Mouse (Mus musculus): ENCODE results near the gene Kctd6.
A peak's percentile ranks its signal among the peaks of the same experiment; 100 is the strongest.

The Kctd6 gene

DNA sequence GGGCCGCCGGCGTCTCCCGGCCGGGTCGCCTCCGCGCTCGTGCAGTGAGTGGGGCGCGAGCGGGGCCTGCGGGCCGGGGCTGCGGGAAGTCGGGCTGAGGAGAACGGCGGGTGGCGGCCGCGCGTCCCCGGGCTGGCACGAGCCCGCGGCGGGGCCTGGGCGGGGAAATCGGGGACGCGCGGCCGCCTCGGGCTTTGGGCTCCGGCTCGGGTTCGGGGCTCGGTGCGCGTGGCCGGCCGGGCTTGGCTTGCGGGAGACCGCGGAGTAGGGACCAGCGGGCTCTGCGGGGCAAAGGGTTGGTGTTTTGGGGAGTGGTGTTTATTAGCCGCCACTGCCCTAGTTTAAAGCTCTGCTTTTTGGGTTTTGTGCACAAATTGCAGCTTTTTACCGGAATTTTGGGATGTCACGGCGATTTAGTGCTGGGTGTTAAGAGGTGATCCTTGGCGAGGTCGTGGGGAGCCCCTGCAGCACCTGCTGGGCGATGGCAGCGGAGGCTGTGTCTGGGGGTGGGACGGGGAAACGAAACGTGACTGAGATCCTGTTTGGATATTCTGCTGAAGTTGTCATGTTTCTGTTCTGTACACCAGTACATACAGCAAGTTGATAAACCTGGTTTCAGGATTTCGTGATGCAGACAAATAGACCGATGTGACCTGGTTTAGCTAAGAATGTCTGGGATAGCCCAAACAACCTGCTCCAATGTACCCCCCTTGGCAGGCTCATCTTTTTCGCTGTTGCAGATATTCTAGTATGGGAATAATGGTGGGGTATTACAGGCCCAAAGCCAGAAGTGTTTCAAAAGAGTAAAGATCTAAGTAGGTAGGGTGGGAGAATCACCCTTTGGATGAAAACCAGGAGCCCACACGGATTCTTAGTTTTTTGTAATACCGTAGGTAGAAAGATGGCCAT is 613 bp downstream of the Kctd6 start:
- DNase-seq (ENCODE audit: low spot score in 2 of 2): peak; percentile 58 to 66

DNA sequence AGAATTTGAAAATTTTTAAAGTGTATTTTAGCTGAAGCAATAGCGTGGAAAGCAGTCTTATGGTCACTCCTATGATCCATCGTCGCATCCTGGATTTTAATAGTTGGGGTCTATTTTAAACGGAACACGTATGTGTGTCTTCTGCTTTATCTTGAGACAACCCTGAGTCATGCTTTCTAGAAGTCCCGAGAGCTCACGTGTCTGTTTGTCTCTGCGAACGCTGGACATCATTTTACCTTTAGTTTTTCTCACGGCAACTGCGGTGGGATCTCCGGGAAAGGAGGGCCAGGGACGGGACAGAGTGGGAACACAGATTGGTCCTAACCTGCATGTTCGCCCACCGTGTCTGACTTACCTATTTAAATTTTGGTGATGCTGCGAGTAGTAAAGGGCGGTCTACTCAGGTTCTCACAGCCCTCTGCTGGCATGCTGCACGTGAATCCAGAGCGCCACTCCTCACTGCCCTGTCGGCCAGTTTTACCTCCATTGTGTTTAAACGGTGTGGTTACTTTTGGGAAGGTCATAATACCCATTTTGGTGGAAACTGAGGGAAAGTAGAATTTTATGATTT is 1.4 kb downstream of the Kctd6 start:
- no peak for DNase-seq (ENCODE audit: low spot score in 2 of 2)

- DNase-seq (ENCODE audit: low spot score in 2 of 2): no peak
These were observed 2.2 kb downstream of the Kctd6 start for GRCm38 (mm10) chr14:8216100-8216499.

GRCm38 (mm10) chr14:8218238-8218637 is 4.3 kb downstream of the Kctd6 start:
- DNase-seq (ENCODE audit: low spot score in 2 of 2): no peak

DNA sequence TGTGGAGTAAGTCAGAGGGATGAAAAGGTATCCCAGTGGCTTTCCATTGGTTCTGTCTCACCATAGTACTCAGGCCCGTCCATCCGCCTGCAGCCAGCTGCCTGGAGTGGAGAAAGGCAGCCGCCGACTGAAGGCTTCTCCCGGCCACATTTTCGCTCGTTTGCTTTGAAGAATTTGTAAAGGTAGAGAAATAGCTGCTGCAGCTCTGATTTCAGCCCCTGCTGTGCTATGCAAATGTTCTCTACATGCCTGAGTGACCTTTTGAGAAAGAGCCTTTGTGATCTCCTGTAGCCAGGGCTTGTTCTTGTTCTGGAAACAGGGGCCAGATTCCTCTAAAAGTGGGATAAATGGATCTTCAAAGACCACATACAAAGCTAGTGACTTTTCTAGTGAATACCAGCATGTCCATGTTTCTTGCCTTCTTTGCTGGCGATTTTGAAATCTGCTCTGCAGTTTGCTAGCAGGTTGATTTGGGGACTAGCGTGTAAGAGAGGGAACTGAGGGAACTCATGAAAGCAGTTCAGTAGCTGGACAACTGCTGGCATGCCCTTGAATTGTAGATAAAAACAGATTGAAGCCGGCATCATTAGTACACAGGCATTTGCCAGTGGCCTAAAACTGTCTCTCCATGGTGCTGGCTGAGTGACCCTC is 4.9 kb downstream of the Kctd6 start:
- no peak for DNase-seq (ENCODE audit: low spot score in 2 of 2)

- no peak for DNase-seq (ENCODE audit: low spot score in 2 of 2)
These were observed 5.9 kb downstream of the Kctd6 start for GRCm38 (mm10) chr14:8219876-8220275.

GRCm38 (mm10) chr14:8220306-8220705 is 6.4 kb downstream of the Kctd6 start:
- DNase-seq (ENCODE audit: low spot score in 2 of 2): no peak

DNA sequence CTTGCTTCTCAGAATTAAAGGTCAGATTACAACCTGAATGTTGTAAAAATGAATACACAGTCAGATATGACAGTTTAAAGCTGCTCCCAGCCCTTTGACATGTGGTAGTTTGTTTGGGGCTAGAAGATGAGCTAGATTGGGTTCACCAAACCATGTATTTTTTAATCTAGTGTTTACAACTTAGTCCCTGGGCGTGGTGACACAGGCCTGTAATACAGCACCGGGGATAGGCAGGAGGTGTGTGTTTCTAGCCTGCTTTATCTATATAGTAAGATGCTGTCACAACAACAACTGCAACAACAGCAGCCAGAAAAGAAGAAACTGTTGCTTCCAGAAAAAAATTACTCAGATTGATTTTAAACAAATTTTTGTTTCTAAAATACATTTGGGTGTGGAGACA is 7.0 kb downstream of the Kctd6 start:
- no peak for DNase-seq (ENCODE audit: low spot score in 2 of 2)

GRCm38 (mm10) chr14:8222561-8222960 is 8.6 kb downstream of the Kctd6 start:
- no peak for DNase-seq (ENCODE audit: low spot score in 2 of 2)

DNA sequence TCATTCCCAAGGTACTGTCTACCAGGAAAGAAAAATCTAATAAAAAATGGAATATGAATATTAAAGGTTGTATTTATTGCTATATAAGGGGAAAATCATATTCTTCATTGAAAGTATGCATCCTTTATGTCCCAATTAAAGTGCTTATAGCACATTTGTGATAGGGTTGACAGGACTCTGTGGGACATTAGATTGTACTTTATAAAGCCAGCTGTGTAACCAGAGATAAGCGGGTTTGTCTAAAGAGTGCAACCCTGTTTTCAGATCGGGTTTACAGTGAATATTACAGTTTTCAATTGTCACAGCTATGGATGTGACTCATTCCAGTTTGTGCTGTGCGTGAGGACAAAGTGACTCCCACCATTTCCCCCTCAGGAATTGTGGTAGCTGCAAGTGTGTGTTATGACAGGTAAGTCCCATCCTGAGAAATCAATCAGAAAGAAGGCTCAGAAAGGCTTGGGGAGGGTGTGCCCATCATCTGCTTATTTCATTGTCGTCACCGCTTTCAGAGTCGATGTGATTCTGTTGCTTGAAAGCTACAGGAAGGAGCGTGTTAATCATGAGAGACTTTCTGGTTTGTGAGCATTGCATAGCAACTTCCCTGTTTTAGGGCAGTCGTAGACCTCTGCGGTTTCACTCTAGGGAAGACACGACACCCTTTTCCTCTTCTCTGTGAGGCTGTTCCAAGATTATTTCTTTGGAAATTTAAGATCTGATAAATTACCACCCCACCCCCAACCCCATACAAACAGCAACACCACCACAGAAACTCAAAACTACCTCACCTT is 9.8 kb downstream of the Kctd6 start:
- no peak for DNase-seq (ENCODE audit: low spot score in 2 of 2)

- no peak for DNase-seq (ENCODE audit: low spot score in 2 of 2)
These were observed 10.9 kb downstream of the Kctd6 start for GRCm38 (mm10) chr14:8224805-8225204.

DNA sequence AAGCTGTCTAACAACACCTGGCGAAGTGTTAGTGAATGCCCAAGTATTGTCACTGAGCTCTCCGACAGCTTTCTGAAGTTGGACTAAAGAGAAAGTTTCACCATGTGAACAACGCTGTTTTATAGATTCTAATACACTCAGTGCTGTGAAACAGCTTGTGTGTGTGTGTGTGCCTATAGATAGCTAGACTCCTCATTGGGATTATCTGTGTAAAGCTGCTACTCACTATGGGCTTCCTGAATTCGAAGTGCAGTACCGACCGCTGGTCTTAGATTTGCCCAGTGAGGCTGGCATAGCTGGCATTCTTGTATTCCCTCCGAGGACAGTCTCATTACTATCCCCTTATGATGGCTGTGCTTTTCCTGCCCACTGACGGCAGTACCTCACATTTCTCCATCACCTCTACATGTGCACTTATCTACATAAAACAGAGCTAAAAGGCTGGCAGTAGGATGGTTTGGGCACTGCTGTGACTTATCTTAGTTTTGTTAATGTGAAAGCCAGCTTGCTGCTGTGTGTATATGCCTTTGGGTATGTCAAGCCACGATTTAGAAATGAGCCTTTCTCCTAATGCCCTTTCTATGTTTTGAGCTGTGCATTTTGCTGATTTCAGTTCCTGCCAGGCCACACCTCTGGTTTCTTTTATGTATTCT is 15.6 kb downstream of the Kctd6 start:
- no peak for DNase-seq (ENCODE audit: low spot score in 2 of 2)

DNA sequence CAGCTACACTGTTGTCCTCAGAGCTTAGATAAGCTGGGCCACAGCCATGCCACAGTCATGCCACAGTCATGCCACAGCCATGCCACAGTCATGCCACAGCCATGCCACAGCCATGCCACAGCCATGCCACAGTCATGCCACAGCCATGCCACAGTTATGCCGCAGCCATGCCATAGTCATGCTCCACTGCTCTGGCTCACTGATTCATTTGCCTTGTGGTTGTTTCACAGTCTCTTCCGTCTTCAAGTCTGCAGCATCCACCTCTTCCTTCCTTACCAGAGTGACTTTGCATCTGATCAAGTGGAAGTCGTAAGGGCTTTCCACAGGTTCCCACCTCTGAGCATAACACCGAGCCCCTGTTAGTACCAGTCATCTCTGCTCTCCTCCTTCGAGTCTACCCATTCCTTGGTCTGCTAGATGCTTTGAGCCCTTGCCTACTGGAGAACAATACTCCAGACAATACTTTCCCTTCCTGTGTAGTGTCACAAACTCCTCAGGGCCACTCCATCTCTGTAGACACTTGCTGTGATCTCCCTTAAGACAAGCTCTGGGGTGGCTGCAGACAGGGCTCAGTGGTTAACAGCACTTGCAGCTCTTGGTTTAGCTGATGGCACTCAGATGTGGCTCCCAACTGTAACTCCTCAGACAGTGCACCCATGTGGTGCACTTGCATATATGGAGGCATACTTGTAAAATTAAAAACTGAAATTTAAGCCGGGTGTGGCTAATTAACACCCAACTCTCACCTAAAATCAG is 18.4 kb downstream of the Kctd6 start:
- DNase-seq (ENCODE audit: low spot score in 2 of 2): no peak

- DNase-seq (ENCODE audit: low spot score in 2 of 2): no peak
These were observed 19.3 kb downstream of the Kctd6 start for GRCm38 (mm10) chr14:8233252-8233651.

GRCm38 (mm10) chr14:8241816-8242215 is 27.9 kb downstream of the Kctd6 start:
- no peak for DNase-seq (ENCODE audit: low spot score in 2 of 2)

- DNase-seq (ENCODE audit: low spot score in 2 of 2): peak; percentile 29 to 39
These were observed 28.5 kb downstream of the Kctd6 start for GRCm38 (mm10) chr14:8242388-8242920.

GRCm38 (mm10) chr14:8243136-8243888 is 29.4 kb downstream of the Kctd6 start:
- DNase-seq (ENCODE audit: low spot score in 2 of 2): no peak

DNA sequence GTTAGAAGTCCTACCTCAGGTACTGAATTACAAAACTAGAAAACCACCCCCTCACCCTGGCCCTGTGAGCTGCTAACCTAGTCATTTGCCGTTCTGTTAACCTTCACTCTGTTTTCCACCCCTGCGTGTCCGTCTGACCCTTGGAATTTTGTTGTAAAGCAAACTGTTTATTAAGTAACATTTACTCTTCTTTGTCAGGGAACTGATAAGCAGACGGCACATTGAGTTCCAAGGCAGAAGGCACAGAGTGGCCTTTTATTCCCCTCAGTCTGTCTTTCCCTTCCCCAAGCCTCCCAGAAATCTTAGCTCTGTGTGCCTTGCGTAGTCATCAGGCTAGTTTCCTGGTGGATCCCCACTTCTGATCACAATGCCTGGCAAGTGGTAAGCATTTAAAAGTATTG is 30.3 kb downstream of the Kctd6 start:
- no peak for DNase-seq (ENCODE audit: low spot score in 2 of 2)

DNA sequence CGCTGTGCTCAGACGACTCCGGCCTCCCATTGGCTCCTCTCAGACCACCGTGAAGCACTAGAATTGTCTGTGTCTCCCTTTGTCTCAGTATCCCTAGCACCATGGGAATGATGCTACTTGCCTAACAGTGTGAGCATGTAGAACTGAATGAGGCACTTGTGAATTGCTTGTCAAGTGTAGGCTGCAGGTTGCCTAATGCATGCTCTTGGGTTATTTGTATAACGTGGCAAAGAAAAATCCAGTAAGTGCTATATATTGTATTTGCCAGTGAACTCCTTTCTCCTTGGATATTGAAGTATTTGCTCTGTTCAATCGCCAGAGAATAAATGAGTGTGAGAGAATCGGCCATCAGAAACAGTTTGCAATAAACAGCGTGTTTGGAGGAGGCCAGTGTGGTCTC is 32.9 kb downstream of the Kctd6 start:
- DNase-seq (ENCODE audit: low spot score in 2 of 2): no peak

- DNase-seq (ENCODE audit: low spot score in 2 of 2): no peak
These were observed 35.3 kb downstream of the Kctd6 start for GRCm38 (mm10) chr14:8249206-8249605.

Data from frontal cortex, postnatal 25 days (tissue).